In the genomic region with DNA sequence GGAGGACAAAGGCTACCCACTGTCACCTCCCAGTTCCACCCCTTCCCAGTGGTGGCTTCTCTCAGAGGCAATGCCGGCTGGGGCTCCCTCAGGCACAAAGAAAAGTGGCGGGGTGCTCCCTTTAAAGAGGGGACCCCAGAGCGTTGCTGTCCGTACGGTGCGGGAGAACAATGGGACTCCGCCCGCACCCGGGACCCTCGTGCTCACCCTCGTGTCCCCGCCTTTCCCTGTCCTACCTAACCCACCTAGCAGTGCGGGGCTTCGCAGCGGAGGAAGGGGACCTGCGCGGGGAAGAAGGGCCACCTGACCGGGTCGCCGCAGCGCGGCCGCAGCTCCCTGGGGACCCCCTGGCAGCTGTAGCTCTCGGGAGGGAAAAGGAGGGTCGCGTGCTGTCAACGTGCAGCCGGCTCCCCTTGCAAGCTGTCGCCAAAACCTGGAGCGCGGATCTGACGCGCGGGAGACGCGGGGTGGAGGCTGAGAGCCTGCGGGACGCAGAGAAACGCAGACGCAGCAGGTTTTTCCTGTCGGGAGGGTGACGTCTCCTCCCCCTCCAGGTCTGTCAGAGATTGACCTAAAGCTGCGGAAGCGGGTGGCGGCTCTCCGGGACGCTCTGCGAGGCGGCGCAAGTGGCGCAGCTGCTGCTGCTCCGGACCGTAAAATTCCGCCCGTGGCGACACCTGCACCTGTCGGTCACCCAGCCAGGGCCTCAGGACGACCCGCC, we compare ENCODE assay signal across 8 mouse cellular contexts. TPM values are rescaled to one million over a fixed set of nuclear protein-coding genes. Genes with fewer than 3 reads are reported as not detected.
DNase-seq lines count a peak whose midpoint lies in the region; ATAC-seq lines count a peak whose summit lies in the region.

No protein-coding gene starts in this region.

- H3K27ac ChIP-seq in hindbrain, embryonic 16.5 days (ENCODE audit: low read depth, low read length): peak overlapping the region; percentile 94

- peaks cover 14% of the 10 kb centered on the region for H3K4me1 ChIP-seq in hindbrain, embryonic 16.5 days (ENCODE audit: control insufficient read depth, insufficient read depth, low read depth, low read length)

- under 1% methylated on average over 56 of the region's 59 CpGs for WGBS in hindbrain, embryonic 16.5 days

- peak; percentile 79 for ATAC-seq in hindbrain, embryonic 16.5 days
- ATAC-seq in megakaryocyte, adult 5-6 weeks (ENCODE audit: poor library complexity, severe bottlenecking): peak; percentile 64

- H3K9me3 ChIP-seq in hindbrain, embryonic 16.5 days (ENCODE audit: control insufficient read depth, low read length): no peaks in the 10 kb centered on the region

- DNase-seq in WW6 (ENCODE audit: low read depth, low spot score): peak; percentile 45
- peak; percentile 81 to 85 for DNase-seq in cerebellum, postnatal 36 days
- DNase-seq in frontal cortex, postnatal 36 days (ENCODE audit: low spot score in 2 of 2): peak; percentile 72 to 79
- peak; percentile 54 to 75 for DNase-seq in left cerebral cortex, adult 9 months (ENCODE audit: low spot score in 2 of 2)
- peak; percentile 81 for DNase-seq in right cerebral cortex, adult 18-20 months
- peak; percentile 77 for DNase-seq in urinary bladder, adult 2 months (ENCODE audit: low spot score)

- peak overlapping the region; percentile 95 for H3K9ac ChIP-seq in hindbrain, embryonic 16.5 days (ENCODE audit: low read depth, low read length)

- H3K4me2 ChIP-seq in hindbrain, embryonic 16.5 days (ENCODE audit: low read length): peak overlapping the region; percentile 94

- H3K4me3 ChIP-seq in hindbrain, embryonic 16.5 days (ENCODE audit: low read length): peak overlapping the region; percentile 77

- H3K36me3 ChIP-seq in hindbrain, embryonic 16.5 days (ENCODE audit: control insufficient read depth, insufficient read depth, low read length): no peaks in the 10 kb centered on the region

- H3K27me3 ChIP-seq in hindbrain, embryonic 16.5 days (replicated peaks; ENCODE audit: control insufficient read depth, insufficient read depth, low read length): no peaks in the 10 kb centered on the region

RNA-seq across cellular contexts. Expression of a gene that starts 0.5 kb away (rescaled TPM):
- polyA plus RNA-seq in hindbrain, embryonic 16.5 days (2015; fragmentation: Nextera tagmentation; extraction: Ambion mirVana): 44.0 and 46.5 TPM in 2 replicates
- total RNA-seq in megakaryocyte, adult 5-6 weeks (2015): 70.3 and 75.4 TPM in 2 replicates
- 170 and 190 TPM in 2 replicates for total RNA-seq in megakaryocyte, adult 5-6 weeks (2017)
- polyA plus RNA-seq in urinary bladder, adult 2 months (2012; rRNA removed): 291 and 304 TPM in 2 replicates

Comparison
In these comparisons a context has a peak if more than half of its experiments do, and no peak if none do; other contexts are left out.
1. Peak in every context shown above with its lines: DNase-seq, ATAC-seq, H3K4me3 ChIP-seq and H3K27ac ChIP-seq.